Mouse (Mus musculus): ENCODE measurements around the gene Speer1. TPM values are rescaled to one million over a fixed set of nuclear protein-coding genes. Genes with fewer than 3 reads are reported as not detected.
"Not testable (repeated sequence)": the region's sequence is repeated elsewhere in the genome, so short reads cannot be mapped to it uniquely, and the experiment has no call there.

Gene Speer1
- not detected for total RNA-seq (2021)
- long read RNA-seq, experiment 1, result 0 reads
- long read RNA-seq, experiment 2, result 0 reads

DNA sequence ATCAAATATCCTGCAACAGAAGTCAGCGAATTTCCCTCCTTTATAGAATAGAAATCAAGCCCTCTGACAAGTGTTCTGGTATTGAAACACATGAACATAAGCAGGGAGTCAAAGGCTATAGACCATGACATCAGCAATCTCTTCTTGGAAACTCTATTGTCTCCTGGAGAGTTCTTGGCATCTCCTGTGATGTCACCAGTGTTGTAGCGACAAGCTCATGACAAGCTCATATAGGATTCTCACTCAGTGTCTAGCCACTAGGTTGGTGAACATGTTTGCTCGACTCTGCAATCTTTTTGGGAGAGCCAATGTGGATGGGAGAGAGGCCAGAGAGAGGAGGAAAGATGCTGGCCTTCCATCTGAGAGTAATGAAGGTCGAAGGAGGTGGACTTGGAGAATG, at the start of gene Speer1:
TSS of gene Speer1 (plus strand) at position 301 of the 400 bp plus-strand sequence.
- DNase-seq (ENCODE audit: extremely low spot score in 1 of 2, low spot score in 2 of 2); H3K27ac ChIP-seq; H3K4me3 ChIP-seq; intact Hi-C loops (cut with DNase I): not testable (repeated sequence)

Other genes with a start within 250 kb of the Speer1 start
- gene Gm8879, start 213.9 kb upstream of the Speer1 start, total RNA-seq (2021), result not detected
- not detected for gene Gm5861, start 158.4 kb upstream of the Speer1 start, total RNA-seq (2021)
- gene Gm8890, start 85.5 kb upstream of the Speer1 start, total RNA-seq (2021), result not detected
- gene Gm8897, start 74.9 kb downstream of the Speer1 start, total RNA-seq (2021), result not detected
- gene Gm8906, start 161.2 kb downstream of the Speer1 start, total RNA-seq (2021), result not detected

Measured in left cerebral cortex, adult 2 months (tissue).